Mouse (Mus musculus) inflammation-experienced regulatory T-cells, adult 6 months (primary cell): ENCODE results near the gene Emilin2. TPM values are rescaled to one million over a fixed set of nuclear protein-coding genes. Genes with fewer than 3 reads are reported as not detected.
A peak's percentile ranks its signal among the peaks of the same experiment; 100 is the strongest.

ENCODE experiments used
- ATAC-seq: one replicate; pipeline ENCODE4 v1.8.0; 2017
- polyA plus RNA-seq, 3 experiments: library from polyadenylated mRNA; unstranded; fragments of 100-300 nt; shearing (Covaris generic); gene quantifications; one replicate each; pipeline ENCODE4 v1.2.1; 2017

Gene Emilin2
- polyA plus RNA-seq, 3 experiments from 2014 or later: 0.08 to 0.21 (median 0.15) TPM

GRCm38 (mm10) chr17:71230108-71230709 lies 81.6 kb downstream of the Emilin2 start:
- ATAC-seq: no peak

DNA sequence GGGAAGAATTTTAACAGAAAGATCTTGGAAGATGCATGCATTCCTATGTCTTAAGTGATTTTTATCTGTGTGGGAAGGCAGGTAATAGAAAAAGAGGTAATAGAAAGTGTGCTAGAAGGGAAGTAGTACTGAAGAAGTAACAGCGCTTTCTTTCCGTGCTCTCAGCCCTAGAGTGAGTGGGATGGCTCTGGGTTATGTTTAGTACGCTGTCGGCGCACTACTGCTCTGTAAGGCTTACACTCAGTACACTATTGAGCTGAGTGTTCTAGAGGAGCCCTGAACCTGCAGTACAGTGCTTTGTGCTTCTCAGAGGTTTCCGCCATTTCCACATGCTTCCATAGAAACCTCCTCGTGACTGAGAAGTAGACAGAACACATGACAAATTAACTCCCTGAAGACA lies 83.1 kb downstream of the Emilin2 start:
- no peak for ATAC-seq

DNA sequence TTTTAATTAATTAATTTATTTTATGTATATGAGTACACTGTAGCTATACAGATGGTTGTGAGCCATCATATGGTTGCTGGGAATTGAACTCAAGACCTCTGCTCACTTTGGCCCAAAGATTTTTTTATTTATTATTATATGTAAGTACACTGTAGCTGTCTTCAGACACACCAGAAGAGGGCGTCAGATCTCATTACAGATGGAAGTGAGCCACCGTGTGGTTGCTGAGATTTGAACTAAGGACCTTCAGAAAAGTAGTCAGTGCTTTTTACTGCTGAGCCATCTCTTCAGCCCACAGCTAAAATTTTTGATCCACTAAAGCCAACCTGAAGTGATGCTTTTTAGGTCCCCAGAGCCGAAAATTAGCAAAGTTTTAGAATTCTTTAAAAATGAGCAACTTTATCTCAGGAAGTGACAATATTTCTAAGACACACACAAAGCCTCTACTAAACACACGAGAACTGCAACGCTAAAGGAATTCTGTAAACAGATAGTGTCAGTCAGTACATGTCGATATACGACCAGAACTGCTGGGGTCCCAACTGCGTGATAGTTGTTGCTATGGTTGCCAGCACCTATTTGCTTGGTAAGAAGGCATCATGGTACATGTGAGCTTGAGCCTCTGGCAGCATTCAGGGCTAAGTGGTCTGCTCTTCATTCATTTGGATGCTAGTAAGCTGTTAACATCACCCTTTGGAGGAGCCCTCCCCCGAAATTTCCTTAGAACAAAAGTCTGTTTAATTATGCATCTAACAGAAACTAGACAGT lies 84.5 kb downstream of the Emilin2 start:
- no peak for ATAC-seq

GRCm38 (mm10) chr17:71225091-71225490 lies 86.7 kb downstream of the Emilin2 start:
- ATAC-seq: peak; percentile 65

DNA sequence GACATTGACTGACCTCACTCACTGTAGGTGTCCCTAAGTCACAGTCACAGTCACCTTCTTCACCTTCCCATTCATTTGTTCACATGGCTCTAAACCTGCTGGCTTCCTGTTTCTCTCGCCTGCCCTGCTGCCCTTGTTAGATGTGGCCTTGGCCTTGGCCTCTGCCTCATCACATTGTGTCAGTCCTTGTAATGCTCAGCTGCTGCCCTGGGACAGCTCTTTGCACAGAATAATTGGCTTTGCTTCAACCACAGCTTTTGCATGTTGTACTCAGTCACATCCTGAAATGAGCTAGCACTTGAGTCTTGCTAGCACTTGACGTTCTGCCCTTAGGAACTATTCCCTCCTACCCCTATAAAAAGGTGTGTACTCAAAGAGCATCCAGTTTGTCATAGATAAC lies 87.3 kb downstream of the Emilin2 start:
- peak; percentile 67 for ATAC-seq

DNA sequence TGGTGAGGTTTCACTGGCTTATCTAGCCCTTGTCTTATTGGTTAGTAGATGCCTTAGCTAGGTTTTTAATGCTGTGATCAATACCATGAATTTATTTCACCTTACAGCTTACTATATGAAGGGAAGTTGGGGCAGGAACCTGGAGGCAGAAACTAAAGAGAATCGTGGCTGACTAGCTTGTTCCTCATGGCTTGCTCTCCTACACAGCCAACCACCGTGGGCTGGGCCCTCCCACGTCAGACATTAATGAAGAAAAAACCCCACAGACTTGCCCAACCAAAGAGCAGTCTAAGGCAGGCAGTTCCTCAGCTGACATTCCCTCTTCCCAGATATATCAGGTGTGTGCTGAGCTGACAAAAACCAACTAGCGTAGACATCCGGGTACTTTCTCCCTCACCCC lies 88.1 kb downstream of the Emilin2 start:
- ATAC-seq: no peak

DNA sequence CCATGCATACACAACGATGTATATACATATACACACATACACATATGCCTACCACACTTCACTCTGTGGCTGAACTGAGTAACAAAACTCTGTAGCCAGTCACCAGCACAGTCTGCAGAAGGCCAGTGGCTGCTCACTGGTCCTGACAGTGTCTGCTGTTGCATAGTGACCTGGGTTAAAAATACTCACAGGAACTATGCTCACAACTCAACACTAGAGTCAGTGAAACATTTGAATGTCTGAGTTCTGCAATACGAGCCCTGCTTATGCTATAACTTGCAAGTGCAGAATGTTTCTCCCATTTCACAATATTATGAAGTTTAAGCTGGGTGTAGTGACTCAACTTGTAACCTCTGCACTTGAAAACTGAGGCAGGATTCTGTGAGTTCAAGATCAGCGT lies 90.4 kb downstream of the Emilin2 start:
- no peak for ATAC-seq

DNA sequence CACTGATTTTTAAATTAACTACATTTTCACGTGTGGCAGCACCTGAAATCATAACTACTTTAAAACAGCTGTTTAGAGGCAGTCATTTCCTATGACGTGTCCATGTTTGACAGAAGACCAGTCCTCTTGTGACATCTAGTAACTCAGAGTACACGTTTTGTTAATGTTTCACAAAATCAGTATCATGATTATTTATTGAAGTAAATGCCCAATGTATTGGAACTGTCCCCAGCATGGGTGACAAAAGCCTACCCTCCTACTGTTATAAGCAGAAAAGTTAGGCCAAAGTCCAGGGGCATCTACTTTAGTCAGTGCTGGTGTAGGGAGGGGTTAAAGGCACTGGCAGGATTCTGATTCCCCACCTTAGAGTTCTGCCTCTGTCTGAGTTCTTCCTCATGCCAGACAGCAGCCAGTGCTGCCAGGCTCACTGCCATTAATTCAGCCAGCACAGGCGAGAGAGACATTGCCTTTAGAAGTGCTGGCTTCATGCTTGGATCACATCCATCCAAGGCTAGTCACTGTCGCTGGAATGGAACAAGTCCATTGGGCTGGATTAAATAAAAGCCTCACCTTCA lies 94.6 kb downstream of the Emilin2 start:
- no peak for ATAC-seq

DNA sequence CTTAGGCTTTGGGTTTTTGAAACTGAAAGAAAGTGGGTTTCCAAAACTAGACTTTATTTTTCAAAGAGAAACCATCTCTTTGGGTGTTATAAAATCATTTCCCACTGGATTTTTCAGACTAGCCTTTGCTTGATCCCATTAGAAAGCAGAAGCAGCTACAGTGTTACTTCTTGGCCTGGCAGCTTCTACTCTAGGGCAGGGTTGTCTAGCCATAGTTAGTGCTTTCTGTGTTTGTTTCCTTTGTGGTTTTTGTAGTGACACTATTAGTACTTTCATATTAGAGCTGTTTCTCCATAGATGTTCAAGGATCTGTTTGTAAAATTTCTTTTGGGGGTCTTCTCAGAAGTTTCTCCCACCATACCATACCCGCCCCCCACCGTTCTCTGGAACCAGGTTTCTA lies 95.5 kb downstream of the Emilin2 start:
- ATAC-seq: peak; percentile 25

DNA sequence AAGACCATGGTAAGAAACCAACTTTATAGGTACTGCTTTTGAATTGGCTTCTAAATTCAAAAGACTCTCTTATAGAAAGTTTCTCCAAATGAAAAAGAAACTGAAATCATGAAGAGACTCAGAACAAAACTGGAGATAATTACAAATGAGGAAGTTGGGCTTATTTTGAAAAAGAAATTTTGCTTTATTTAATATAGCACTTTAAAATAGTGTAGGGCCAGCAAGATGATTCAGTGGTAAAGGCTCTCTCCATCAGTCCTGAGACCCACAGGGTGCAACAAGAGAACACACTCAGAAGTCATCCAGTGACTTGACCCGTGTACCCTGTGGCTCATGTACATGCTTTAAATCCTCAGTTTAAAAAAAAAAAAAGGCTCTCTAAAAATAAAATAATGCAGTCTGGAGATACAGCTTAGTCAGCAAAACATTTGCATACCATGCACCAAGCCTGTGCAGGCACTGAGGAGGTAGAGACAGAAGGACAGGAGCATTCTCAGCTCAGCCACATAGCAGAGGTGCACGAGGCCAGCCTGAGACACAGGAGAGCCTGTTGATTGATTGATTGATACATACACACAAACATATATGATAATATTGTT lies 96.4 kb downstream of the Emilin2 start:
- ATAC-seq: peak; percentile 53

DNA sequence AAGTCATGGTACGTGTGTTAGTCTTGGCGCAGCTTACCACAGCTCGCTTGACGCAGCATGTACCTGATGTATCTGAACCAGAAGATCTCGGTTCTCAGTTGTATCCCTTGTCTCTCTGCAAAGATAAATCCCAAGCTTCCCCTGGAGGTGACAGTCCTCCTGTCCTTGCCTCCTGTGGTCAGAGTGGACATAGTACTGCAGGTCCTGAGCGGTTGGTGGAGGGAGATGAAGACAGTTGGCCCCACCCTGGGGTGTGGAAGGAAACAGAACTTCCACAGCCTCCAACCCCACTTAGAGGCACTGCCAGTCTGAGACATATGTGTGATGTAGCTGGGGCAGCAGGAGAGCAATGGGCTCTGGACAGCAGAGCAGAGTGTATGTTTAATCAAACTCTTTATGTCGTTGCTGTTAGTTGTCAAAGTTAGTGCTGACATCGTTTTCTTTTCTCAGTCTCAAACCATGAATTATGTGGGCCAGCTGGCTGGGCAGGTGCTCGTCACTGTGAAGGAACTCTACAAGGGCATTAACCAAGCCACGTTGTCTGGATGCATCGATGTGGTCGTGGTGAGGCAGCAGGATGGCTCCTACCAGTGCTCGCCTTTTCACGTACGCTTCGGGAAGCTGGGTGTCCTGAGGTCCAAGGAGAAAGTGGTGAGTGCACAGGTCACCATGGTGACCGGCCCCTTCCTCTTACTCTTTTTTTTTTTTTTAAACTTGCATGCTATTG lies 97.1 kb downstream of the Emilin2 start:
- peak; percentile 46 for ATAC-seq

DNA sequence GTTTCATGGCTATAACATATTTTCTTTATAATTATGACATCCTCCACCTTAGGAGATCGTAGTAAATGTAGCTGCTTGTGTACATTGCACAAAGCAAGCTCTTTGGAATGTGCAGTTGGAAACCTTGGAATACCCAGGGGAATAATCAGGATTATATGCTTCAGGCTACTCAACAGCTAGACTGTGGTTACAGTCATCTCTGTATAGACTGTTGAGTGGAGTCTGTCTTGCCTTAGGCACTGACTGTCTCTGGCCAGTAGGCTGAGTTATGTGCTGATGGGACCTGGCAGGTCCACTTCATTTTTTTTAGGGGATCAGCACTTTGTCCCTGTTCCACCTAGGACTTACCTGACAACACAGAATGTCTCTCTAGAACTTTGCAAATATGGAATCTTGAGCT lies 98.1 kb downstream of the Emilin2 start:
- no peak for ATAC-seq

- ATAC-seq: no peak
Observed at GRCm38 (mm10) chr17:71211962-71212646, 99.7 kb downstream of the Emilin2 start.

- no peak for ATAC-seq
Observed at GRCm38 (mm10) chr17:71209936-71210335, 101.8 kb downstream of the Emilin2 start.

GRCm38 (mm10) chr17:71208921-71209320 lies 102.9 kb downstream of the Emilin2 start:
- ATAC-seq: no peak

GRCm38 (mm10) chr17:71208376-71208775 lies 103.4 kb downstream of the Emilin2 start:
- ATAC-seq: no peak

GRCm38 (mm10) chr17:71207268-71207667 lies 104.5 kb downstream of the Emilin2 start:
- no peak for ATAC-seq

DNA sequence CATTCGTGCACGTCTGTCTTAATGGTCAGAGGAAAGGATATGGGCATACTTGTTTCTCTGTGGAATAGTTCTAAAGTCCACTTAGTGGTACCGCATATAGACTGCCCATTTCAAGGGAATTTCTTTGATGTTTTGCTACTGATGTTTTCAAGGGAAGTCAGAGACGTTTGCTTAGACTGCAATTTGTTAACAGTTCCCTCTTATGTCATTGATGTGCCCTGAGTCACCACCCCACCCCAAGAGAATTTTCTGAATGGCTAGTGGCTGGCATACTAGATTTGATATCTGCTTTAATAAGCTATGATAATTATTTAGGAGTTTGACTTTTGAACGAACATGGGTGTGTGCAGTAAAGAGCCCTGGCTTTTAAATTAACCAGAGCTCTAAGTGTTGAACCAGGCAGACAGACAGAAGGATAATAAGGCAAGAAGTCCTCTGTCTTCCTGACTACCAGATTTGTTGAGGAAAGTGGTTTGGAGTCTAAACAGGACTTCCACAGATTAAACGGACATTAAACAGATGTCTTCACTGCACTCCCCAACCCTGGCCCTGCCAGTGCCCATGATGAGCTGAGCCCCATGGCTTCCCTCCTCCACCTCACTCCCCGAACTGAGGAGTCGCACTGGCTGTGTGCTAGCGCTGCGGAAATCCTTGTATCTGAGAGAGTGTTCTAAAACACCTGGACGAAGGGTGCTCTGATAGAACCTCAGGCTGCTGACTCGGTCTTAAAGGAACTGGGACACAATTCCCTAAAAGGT lies 105.5 kb downstream of the Emilin2 start:
- peak; percentile 9 for ATAC-seq

DNA sequence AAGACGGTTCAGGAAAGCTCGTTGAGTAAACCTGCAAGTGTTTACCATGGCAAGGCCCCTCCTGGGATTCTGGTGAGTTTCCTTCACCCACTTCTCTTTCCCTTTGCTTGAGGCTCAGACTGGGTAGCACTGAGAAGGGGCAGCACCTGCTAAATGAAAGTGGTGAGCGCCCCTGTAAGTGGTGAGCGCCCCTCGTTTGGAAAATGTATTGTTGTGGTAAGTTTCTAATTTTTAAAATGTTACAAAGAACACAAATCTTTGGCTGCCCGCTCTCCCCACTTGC lies 107.0 kb downstream of the Emilin2 start:
- ATAC-seq: peak; percentile 60

GRCm38 (mm10) chr17:71203998-71204808 lies 107.6 kb downstream of the Emilin2 start:
- ATAC-seq: peak; percentile 66
